Mouse (Mus musculus) ES-E14 (cell line): ENCODE results near the gene Megf11. TPM values are rescaled to one million over a fixed set of nuclear protein-coding genes. Genes with fewer than 3 reads are reported as not detected.

Experiments
- DNase-seq: peaks from one replicate; pipeline ENCODE4 v3.0.0-alpha.2; 2013; ENCODE audit warnings: low read depth, low spot score
- H3K27ac ChIP-seq: 2 replicates; pipeline ENCODE4 v1.5.1; 2012; ENCODE audit warnings: low read depth, mild to moderate bottlenecking, low read length, moderate library complexity, mixed read lengths; ENCODE audit not compliant: poor library complexity, insufficient read depth, severe bottlenecking
- H3K36me3 ChIP-seq: 2 replicates; pipeline ENCODE4 v1.6.1; 2012; ENCODE audit warnings: mild to moderate bottlenecking, low read length, moderate library complexity, mixed read lengths; ENCODE audit not compliant: control insufficient read depth, poor library complexity, insufficient read depth, severe bottlenecking
- H3K4me1 ChIP-seq, 2 experiments: fragments of 150-350 bp in 1 of 2; sonication (generic) in 1 of 2; 2 replicates each; pipeline ENCODE4 v1.6.1; 2012; ENCODE audit warnings: low read length in 2 of 2, mild to moderate bottlenecking in 1 of 2, mixed read lengths in 1 of 2; ENCODE audit not compliant: control insufficient read depth in 2 of 2, insufficient read depth in 2 of 2, poor library complexity in 1 of 2
- H3K4me3 ChIP-seq, 2 experiments: fragments of 150-350 bp in 1 of 2; sonication (generic) in 1 of 2; 2 replicates each; pipeline ENCODE4 v1.5.1; 2012; ENCODE audit warnings: low read length in 2 of 2, low read depth in 1 of 2, mild to moderate bottlenecking in 1 of 2, mixed read lengths in 1 of 2; ENCODE audit not compliant: insufficient read depth in 1 of 2, poor library complexity in 1 of 2, severe bottlenecking in 1 of 2
- H3K9ac ChIP-seq: 2 replicates; pipeline ENCODE4 v1.6.1; 2012; ENCODE audit warnings: low read depth, mild to moderate bottlenecking, low read length, mixed read lengths; ENCODE audit not compliant: poor library complexity, insufficient read depth, severe bottlenecking
- H3K9me3 ChIP-seq: fragments of 150-350 bp; sonication (generic); 2 replicates; pipeline ENCODE4 v1.6.1; 2012; ENCODE audit warnings: low read depth, mild to moderate bottlenecking, low read length; ENCODE audit not compliant: control insufficient read depth, insufficient read depth
- CHD2 ChIP-seq: IDR thresholded peaks from 2 replicates; pipeline ENCODE4 v1.6.1; 2014; ENCODE audit warnings: mild to moderate bottlenecking, low read depth, low read length, inconsistent platforms
- HCFC1 ChIP-seq: IDR thresholded peaks from 2 replicates; pipeline ENCODE4 v1.6.1; 2012; ENCODE audit warnings: low read length, inconsistent platforms, borderline replicate concordance; ENCODE audit not compliant: insufficient read depth
- MAFK ChIP-seq: IDR thresholded peaks from 2 replicates; pipeline ENCODE4 v1.6.1; 2014; ENCODE audit warnings: mild to moderate bottlenecking, low read depth, low read length, inconsistent platforms; ENCODE audit not compliant: insufficient read depth
- ZC3H11A ChIP-seq: IDR thresholded peaks from 2 replicates; pipeline ENCODE4 v1.6.1; 2012; ENCODE audit warnings: low read depth, mild to moderate bottlenecking, inconsistent platforms, low read length, borderline replicate concordance
- ZNF384 ChIP-seq: IDR thresholded peaks from 2 replicates; pipeline ENCODE4 v1.6.1; 2012; ENCODE audit warnings: low read depth, low read length, inconsistent platforms
- in situ Hi-C, 2 experiments: fragments of 600-800 bp; cut with MboI; formaldehyde crosslinking; loops; one replicate each; pipeline ENCODE4 v1.15.1; 2025; ENCODE audit warnings: low sequenced_read_pairs in 2 of 2, inconsistent platforms in 1 of 2; ENCODE audit not compliant: unreplicated experiment in 2 of 2
- total RNA-seq: library from RNA; depleted of rRNA; stranded (reverse); fragments of 300-350 nt; gene quantifications from 2 replicates; pipeline ENCODE4 v1.2.3, GENCODE M21; 2012

Megf11 gene
- total RNA-seq, 1 experiment = 7.5 TPM

DNA sequence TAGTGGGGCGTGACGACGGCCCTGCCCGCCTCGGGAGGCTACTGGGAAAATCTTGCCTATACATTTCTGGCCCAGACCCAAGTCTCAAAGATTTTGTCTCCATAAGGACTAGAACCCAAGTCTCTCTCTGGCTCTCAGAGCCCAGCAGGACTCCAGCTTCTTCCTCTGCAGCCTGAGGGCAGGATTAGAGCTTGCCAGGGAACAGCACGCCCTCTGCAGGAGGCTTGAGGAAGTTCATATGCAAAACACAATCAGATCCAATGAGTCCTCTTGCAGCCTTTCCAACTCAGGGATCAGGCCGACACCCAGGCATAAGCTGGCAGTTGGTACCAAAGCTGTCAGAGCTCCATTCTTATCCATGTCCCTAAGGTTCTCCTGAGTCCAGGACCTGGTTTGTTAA, 122.6 kb downstream of the Megf11 start:
- DNase-seq = peak; percentile 66
- no peaks in the 10 kb centered on the region for H3K9me3 ChIP-seq
- H3K4me3 ChIP-seq = no peak overlapping the region
- no peaks in the 10 kb centered on the region; the same call in 1 of the 2 replicates for H3K36me3 ChIP-seq
- H3K9ac ChIP-seq = no peak overlapping the region
- peaks cover 2 to 3% of the 10 kb centered on the region in 2 experiments; a peak in 1 of 4 replicates for H3K4me1 ChIP-seq
- TF ChIP-seq CHD2 (no peak), MAFK (no peak), ZNF384 (no peak), ZC3H11A (no peak), HCFC1 (no peak)
- in situ Hi-C loops = no loop called here
- no peak overlapping the region for H3K27ac ChIP-seq

DNA sequence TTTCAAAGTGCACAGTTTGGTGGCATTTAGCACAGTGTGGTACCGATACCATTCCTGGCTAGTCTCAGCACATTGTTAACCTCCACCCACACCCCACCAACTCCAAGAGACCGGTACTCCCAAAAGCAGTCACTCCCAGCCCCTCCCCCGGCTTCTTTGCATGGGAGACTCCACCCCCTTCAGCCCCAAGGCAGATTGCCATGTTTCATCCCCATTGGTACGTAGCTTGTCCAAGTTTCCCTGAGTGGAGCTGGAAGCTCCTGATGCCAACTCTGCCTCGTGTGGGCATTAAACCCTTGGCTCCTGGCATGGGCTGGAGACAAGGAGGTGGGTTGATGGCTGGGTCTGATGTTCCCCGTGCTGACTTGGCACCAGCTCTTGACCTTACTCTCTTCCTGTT, 129.4 kb downstream of the Megf11 start:
- H3K9me3 ChIP-seq = no peaks in the 10 kb centered on the region
- DNase-seq = peak; percentile 24
- no peak overlapping the region for H3K4me3 ChIP-seq
- H3K36me3 ChIP-seq = no peaks in the 10 kb centered on the region
- no peak for TF ChIP-seq MAFK
- no peak for TF ChIP-seq CHD2
- TF ChIP-seq HCFC1 = no peak
- TF ChIP-seq ZNF384 = no peak
- TF ChIP-seq ZC3H11A = no peak
- H3K4me1 ChIP-seq = peaks cover 2 to 6% of the 10 kb centered on the region in 2 experiments; a peak in 2 of 4 replicates
- no peak overlapping the region for H3K27ac ChIP-seq
- H3K9ac ChIP-seq = no peak overlapping the region
- in situ Hi-C loops = no loop called here

DNA sequence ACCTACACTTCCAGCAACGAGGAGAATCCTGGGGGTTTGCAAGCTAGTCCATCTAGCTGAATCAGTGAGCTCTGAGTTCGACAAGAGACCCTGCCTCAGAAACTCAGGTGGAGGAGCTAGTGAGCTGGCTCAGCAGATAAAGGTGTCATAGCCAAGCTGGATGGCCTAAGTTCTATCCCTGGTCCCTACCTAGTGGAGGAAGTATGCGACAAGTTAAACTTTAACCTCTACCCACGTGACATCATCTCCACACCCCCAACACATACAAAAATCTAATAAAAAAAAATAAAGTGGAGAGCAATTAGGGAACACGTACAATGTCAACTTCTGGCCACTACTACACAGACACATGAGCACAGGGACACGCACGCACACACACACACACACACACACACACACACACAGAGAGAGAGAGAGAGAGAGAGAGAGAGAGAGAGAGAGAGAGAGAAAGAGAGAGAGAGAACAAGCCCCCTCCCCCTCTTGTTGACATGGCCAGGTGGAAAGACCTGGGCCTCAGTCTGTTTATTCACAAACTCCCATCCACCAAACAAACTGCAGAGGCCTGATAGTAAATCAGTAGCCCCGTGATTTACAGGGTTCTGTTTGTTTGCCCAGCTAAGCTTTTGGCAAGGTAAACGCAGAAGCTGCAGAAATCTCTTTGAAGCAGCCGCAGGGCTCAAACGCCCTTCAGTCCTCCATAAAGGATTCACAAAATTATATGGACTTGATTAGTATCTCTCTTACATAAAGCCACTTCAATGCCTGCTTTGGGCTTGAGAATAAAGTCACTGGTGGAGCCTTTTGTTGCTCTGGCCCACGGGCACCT, 134.7 kb downstream of the Megf11 start:
- TF ChIP-seq MAFK (no peak), HCFC1 (no peak), ZNF384 (no peak), ZC3H11A (no peak), CHD2 (no peak)
- Histone ChIP-seq H3K36me3 (no peaks in the 10 kb centered on the region), H3K4me3 (no peak overlapping the region), H3K9me3 (no peaks in the 10 kb centered on the region), H3K9ac (no peak overlapping the region), H3K4me1 (no peaks in the 10 kb centered on the region), H3K27ac (no peak overlapping the region)
- in situ Hi-C loops = no loop called here
- DNase-seq = no peak

DNA sequence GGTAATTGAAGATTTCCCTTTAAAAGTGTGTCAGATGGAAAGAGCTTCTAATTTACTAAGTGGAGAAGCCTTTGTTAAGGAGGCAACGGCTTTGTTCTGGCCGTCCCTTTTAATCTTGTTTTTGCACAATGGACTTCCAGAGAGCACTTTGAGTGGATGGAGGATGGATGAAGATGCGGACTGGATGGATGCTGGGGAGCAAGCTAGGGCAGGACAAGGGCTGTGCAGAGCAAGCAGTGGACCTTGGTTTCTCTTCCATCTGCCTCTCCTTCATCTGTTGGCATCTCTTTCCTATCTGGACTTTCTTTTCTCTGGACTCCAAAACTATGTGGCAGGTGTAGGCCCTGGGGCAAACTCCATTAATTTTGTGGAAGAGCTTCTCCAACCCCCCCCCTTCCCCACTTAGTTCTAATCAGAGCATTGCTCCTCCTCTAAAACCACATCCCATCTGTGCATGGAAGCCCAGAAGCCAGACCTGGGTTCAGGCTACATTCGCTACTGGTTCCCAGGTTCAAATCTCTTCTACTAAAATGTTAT, 135.4 kb downstream of the Megf11 start:
- Histone ChIP-seq H3K9ac (no peak overlapping the region), H3K27ac (no peak overlapping the region), H3K36me3 (no peaks in the 10 kb centered on the region), H3K9me3 (no peaks in the 10 kb centered on the region), H3K4me1 (no peaks in the 10 kb centered on the region), H3K4me3 (no peak overlapping the region)
- DNase-seq = no peak
- in situ Hi-C loops = no loop called here
- no peak for TF ChIP-seq ZC3H11A
- no peak for TF ChIP-seq CHD2
- TF ChIP-seq MAFK = no peak
- no peak for TF ChIP-seq HCFC1
- no peak for TF ChIP-seq ZNF384
